Mouse (Mus musculus) embryonic facial prominence, embryonic 13.5 days (tissue): ENCODE data around the gene Magi3. TPM values are rescaled to one million over a fixed set of nuclear protein-coding genes. Genes with fewer than 3 reads are reported as not detected.
A peak's percentile ranks its signal among the peaks of the same experiment; 100 is the strongest.

ENCODE experiments used
- ATAC-seq: fragments of 200-750 bp; cut with Nextera tagmentation; 2 replicates; pipeline ENCODE4 v1.8.0; 2017; ENCODE audit warnings: low read depth; ENCODE audit not compliant: insufficient number of reproducible peaks, insufficient read depth, low FRiP score, low TSS enrichment
- H3K27ac ChIP-seq: fragments of 300-500 bp; sonication (generic); 2 replicates; pipeline ENCODE4 v1.5.1; 2015; ENCODE audit warnings: moderate library complexity, mild to moderate bottlenecking, inconsistent platforms
- H3K27me3 ChIP-seq: fragments of 300-500 bp; sonication (generic); 2 replicates; pipeline ENCODE4 v1.6.1; 2015; ENCODE audit warnings: mild to moderate bottlenecking, inconsistent platforms
- H3K36me3 ChIP-seq: fragments of 300-500 bp; sonication (generic); 2 replicates; pipeline ENCODE4 v1.6.1; 2015; ENCODE audit warnings: mild to moderate bottlenecking, inconsistent platforms
- H3K4me1 ChIP-seq: fragments of 300-500 bp; sonication (generic); 2 replicates; pipeline ENCODE4 v1.6.1; 2015; ENCODE audit warnings: inconsistent platforms
- H3K4me2 ChIP-seq: fragments of 300-500 bp; sonication (generic); 2 replicates; pipeline ENCODE4 v1.6.1; 2015; ENCODE audit warnings: moderate library complexity, mild to moderate bottlenecking, inconsistent platforms
- H3K4me3 ChIP-seq: fragments of 300-500 bp; sonication (generic); 2 replicates; pipeline ENCODE4 v1.5.1; 2015; ENCODE audit warnings: mild to moderate bottlenecking, inconsistent platforms
- H3K9ac ChIP-seq: fragments of 300-500 bp; sonication (generic); 2 replicates; pipeline ENCODE4 v1.6.1; 2015; ENCODE audit warnings: mild to moderate bottlenecking, inconsistent platforms
- H3K9me3 ChIP-seq: fragments of 300-500 bp; sonication (generic); 2 replicates; pipeline ENCODE4 v1.6.1; 2016; ENCODE audit warnings: inconsistent platforms
- WGBS: fragments of 180-500 bp; shearing (Covaris S2); methylation state at CpG from one replicate; pipeline ENCODE4 v1.1.7; 2015; ENCODE audit warnings: mixed read lengths; 5-methylcytosine and 5-hydroxymethylcytosine counted together
- polyA plus RNA-seq: library from polyadenylated mRNA; unstranded; fragments of >200 nt; fragmentation: Nextera tagmentation; extraction: Ambion mirVana; gene quantifications from 2 replicates; pipeline ENCODE4 v1.2.1, GENCODE M21; 2015

Magi3 gene
- polyA plus RNA-seq, 1 experiment from 2014 or later = 5.4 TPM

GRCm38 (mm10) chr3:104101249-104101648, 118.9 kb downstream of the Magi3 start:
- H3K9me3 ChIP-seq = no peaks in the 10 kb centered on the region
- no peaks in the 10 kb centered on the region for H3K36me3 ChIP-seq
- H3K27ac ChIP-seq = no peak overlapping the region
- H3K27me3 ChIP-seq = no peaks in the 10 kb centered on the region
- H3K9ac ChIP-seq = no peak overlapping the region
- H3K4me3 ChIP-seq = no peak overlapping the region
- no peak for ATAC-seq
- H3K4me2 ChIP-seq = no peak overlapping the region
- H3K4me1 ChIP-seq = no peaks in the 10 kb centered on the region

GRCm38 (mm10) chr3:104095936-104096335, 124.2 kb downstream of the Magi3 start:
- H3K4me1 ChIP-seq = no peaks in the 10 kb centered on the region
- H3K9me3 ChIP-seq = no peaks in the 10 kb centered on the region
- no peaks in the 10 kb centered on the region for H3K27me3 ChIP-seq
- 58% methylated on average over 3 of the region's 3 CpGs for WGBS
- no peak overlapping the region for H3K9ac ChIP-seq
- peaks cover 3% of the 10 kb centered on the region for H3K36me3 ChIP-seq
- H3K4me2 ChIP-seq = no peak overlapping the region
- no peak overlapping the region for H3K4me3 ChIP-seq
- ATAC-seq = no peak
- no peak overlapping the region for H3K27ac ChIP-seq

GRCm38 (mm10) chr3:104094646-104095045, 125.5 kb downstream of the Magi3 start:
- no peak overlapping the region for H3K4me3 ChIP-seq
- no peak for ATAC-seq
- no peak overlapping the region for H3K4me2 ChIP-seq
- peaks cover 3% of the 10 kb centered on the region for H3K36me3 ChIP-seq
- 78% methylated on average over 1 of the region's 1 CpGs for WGBS
- no peaks in the 10 kb centered on the region for H3K4me1 ChIP-seq
- H3K27ac ChIP-seq = no peak overlapping the region
- no peaks in the 10 kb centered on the region for H3K27me3 ChIP-seq
- no peaks in the 10 kb centered on the region for H3K9me3 ChIP-seq
- no peak overlapping the region for H3K9ac ChIP-seq

- H3K9ac ChIP-seq = no peak overlapping the region
- no peaks in the 10 kb centered on the region for H3K4me1 ChIP-seq
- WGBS = 80% methylated on average over 5 of the region's 5 CpGs
- H3K27ac ChIP-seq = no peak overlapping the region
- no peaks in the 10 kb centered on the region for H3K9me3 ChIP-seq
- H3K4me3 ChIP-seq = no peak overlapping the region
- no peaks in the 10 kb centered on the region for H3K27me3 ChIP-seq
- ATAC-seq = no peak
- no peak overlapping the region for H3K4me2 ChIP-seq
- H3K36me3 ChIP-seq = peaks cover 3% of the 10 kb centered on the region
Measured at GRCm38 (mm10) chr3:104092759-104093158, 127.4 kb downstream of the Magi3 start.

GRCm38 (mm10) chr3:104082031-104082430, 138.1 kb downstream of the Magi3 start:
- Histone ChIP-seq H3K27ac (no peak overlapping the region), H3K4me3 (no peak overlapping the region), H3K9ac (no peak overlapping the region), H3K36me3 (0 out of 2 replicates have a peak, but pooled peaks cover 2% of the 10 kb centered on the region), H3K4me2 (no peak overlapping the region), H3K9me3 (no peaks in the 10 kb centered on the region), H3K4me1 (no peaks in the 10 kb centered on the region), H3K27me3 (no peaks in the 10 kb centered on the region)
- WGBS = 84% methylated on average over 1 of the region's 1 CpGs
- ATAC-seq = no peak

- no peak overlapping the region for H3K27ac ChIP-seq
- no peaks in the 10 kb centered on the region for H3K4me1 ChIP-seq
- ATAC-seq = no peak
- no peak overlapping the region for H3K4me2 ChIP-seq
- H3K36me3 ChIP-seq = 0 out of 2 replicates have a peak, but pooled peaks cover 2% of the 10 kb centered on the region
- no peak overlapping the region for H3K4me3 ChIP-seq
- no peaks in the 10 kb centered on the region for H3K27me3 ChIP-seq
- no peaks in the 10 kb centered on the region for H3K9me3 ChIP-seq
- no peak overlapping the region for H3K9ac ChIP-seq
Measured at GRCm38 (mm10) chr3:104078725-104079124, 141.4 kb downstream of the Magi3 start.

- no peaks in the 10 kb centered on the region for H3K36me3 ChIP-seq
- no peaks in the 10 kb centered on the region for H3K4me1 ChIP-seq
- H3K9ac ChIP-seq = no peak overlapping the region
- no peaks in the 10 kb centered on the region for H3K9me3 ChIP-seq
- no peak for ATAC-seq
- H3K4me3 ChIP-seq = no peak overlapping the region
- no peak overlapping the region for H3K27ac ChIP-seq
- H3K27me3 ChIP-seq = no peaks in the 10 kb centered on the region
- H3K4me2 ChIP-seq = no peak overlapping the region
Measured at GRCm38 (mm10) chr3:104069395-104069794, 150.8 kb downstream of the Magi3 start.

- no peaks in the 10 kb centered on the region for H3K27me3 ChIP-seq
- 52% methylated on average over 6 of the region's 6 CpGs for WGBS
Measured at GRCm38 (mm10) chr3:104059001-104059622, 161.1 kb downstream of the Magi3 start.

GRCm38 (mm10) chr3:104032747-104033146, 187.4 kb downstream of the Magi3 start:
- no peak overlapping the region for H3K9ac ChIP-seq
- 78% methylated on average over 1 of the region's 1 CpGs for WGBS

More at GRCm38 (mm10) chr3:104059001-104059622, 161.1 kb downstream of the Magi3 start:
- Histone ChIP-seq H3K36me3 (no peaks in the 10 kb centered on the region; the same call in 1 of the 2 replicates), H3K4me3 (no peak overlapping the region), H3K4me1 (peaks cover 6% of the 10 kb centered on the region; the same call in 1 of the 2 replicates), H3K27ac (peak overlapping the region; percentile 39; the same call in 1 of the 2 replicates), H3K4me2 (no peak overlapping the region), H3K9me3 (no peaks in the 10 kb centered on the region), H3K9ac (no peak overlapping the region)
- no peak for ATAC-seq

GRCm38 (mm10) chr3:104032086-104032485, 188.1 kb downstream of the Magi3 start:
- Histone ChIP-seq H3K9ac (no peak overlapping the region), H3K27ac (no peak overlapping the region), H3K4me1 (no peaks in the 10 kb centered on the region), H3K4me2 (no peak overlapping the region), H3K4me3 (no peak overlapping the region), H3K36me3 (no peaks in the 10 kb centered on the region), H3K9me3 (no peaks in the 10 kb centered on the region), H3K27me3 (no peaks in the 10 kb centered on the region)
- no peak for ATAC-seq
- 89% methylated on average over 1 of the region's 1 CpGs for WGBS

More at GRCm38 (mm10) chr3:104032747-104033146, 187.4 kb downstream of the Magi3 start:
- no peak overlapping the region for H3K4me3 ChIP-seq
- no peak overlapping the region for H3K27ac ChIP-seq
- H3K9me3 ChIP-seq = no peaks in the 10 kb centered on the region
- H3K4me1 ChIP-seq = no peaks in the 10 kb centered on the region
- ATAC-seq = no peak
- no peak overlapping the region for H3K4me2 ChIP-seq
- H3K36me3 ChIP-seq = no peaks in the 10 kb centered on the region
- no peaks in the 10 kb centered on the region for H3K27me3 ChIP-seq

- 71% methylated on average over 3 of the region's 3 CpGs for WGBS
- no peak overlapping the region for H3K4me2 ChIP-seq
- no peaks in the 10 kb centered on the region for H3K9me3 ChIP-seq
- H3K4me3 ChIP-seq = no peak overlapping the region
- H3K27me3 ChIP-seq = no peaks in the 10 kb centered on the region
- 0 out of 2 replicates have a peak, but pooled peaks cover 4% of the 10 kb centered on the region for H3K36me3 ChIP-seq
- no peak for ATAC-seq
- no peak overlapping the region for H3K9ac ChIP-seq
- no peaks in the 10 kb centered on the region for H3K4me1 ChIP-seq
- H3K27ac ChIP-seq = no peak overlapping the region
Measured at GRCm38 (mm10) chr3:104026938-104027337, 193.2 kb downstream of the Magi3 start.

GRCm38 (mm10) chr3:104020101-104020500, 200.1 kb downstream of the Magi3 start:
- Histone ChIP-seq H3K27me3 (no peaks in the 10 kb centered on the region), H3K4me1 (no peaks in the 10 kb centered on the region), H3K4me3 (no peak overlapping the region), H3K36me3 (peaks cover 17% of the 10 kb centered on the region), H3K9ac (no peak overlapping the region), H3K27ac (no peak overlapping the region), H3K9me3 (no peaks in the 10 kb centered on the region), H3K4me2 (no peak overlapping the region)
- ATAC-seq = no peak
- WGBS = 79% methylated on average over 12 of the region's 12 CpGs
